Mouse (Mus musculus): ENCODE measurements around the gene Cep126.

GRCm38 (mm10) chr9:8035091-8035490 lies 99.0 kb downstream of the Cep126 start:
- TF ChIP-seq CTCF (IDR thresholded peaks at IDR 0.05) = no peak
- no peak for TF ChIP-seq EP300 (IDR thresholded peaks at IDR 0.05)
